Mouse (Mus musculus) forebrain, embryonic 16.5 days (tissue): ENCODE measurements at regions not wholly inside any gene's neighbourhood (a gene's known extent, or its start where the extent isn't known, plus 50 kb on each side); places are given as distances from the start of the nearest gene placed in this dataset.
A peak's percentile ranks its signal among the peaks of the same experiment; 100 is the strongest.

Source experiments
- ATAC-seq: fragments of 200-750 bp; cut with Nextera tagmentation; 2 replicates; pipeline ENCODE4 v1.8.0; 2017; ENCODE audit warnings: mild to moderate bottlenecking, moderate library complexity
- H3K27ac ChIP-seq: fragments of 300-500 bp; sonication (generic); 2 replicates; pipeline ENCODE4 v1.5.1; 2014; ENCODE audit warnings: low read length, control low read depth
- H3K27me3 ChIP-seq: fragments of 300-500 bp; sonication (generic); replicated peaks from 2 replicates; pipeline ENCODE4 v1.6.1; 2014; ENCODE audit warnings: low read length; ENCODE audit not compliant: control insufficient read depth, insufficient read depth
- H3K36me3 ChIP-seq: fragments of 300-500 bp; sonication (generic); 2 replicates; pipeline ENCODE4 v1.6.1; 2014; ENCODE audit not compliant: control insufficient read depth, insufficient read depth
- H3K4me1 ChIP-seq: fragments of 300-500 bp; sonication (generic); replicated peaks from 2 replicates; pipeline ENCODE4 v1.6.1; 2014; ENCODE audit warnings: low read length; ENCODE audit not compliant: control insufficient read depth, insufficient read depth
- H3K4me2 ChIP-seq: fragments of 300-500 bp; sonication (generic); 2 replicates; pipeline ENCODE4 v1.6.1; 2014; ENCODE audit warnings: mild to moderate bottlenecking, low read length, control low read depth
- H3K4me3 ChIP-seq: fragments of 300-500 bp; sonication (generic); replicated peaks from 2 replicates; pipeline ENCODE4 v1.5.1; 2014; ENCODE audit warnings: mild to moderate bottlenecking, low read length, control low read depth
- H3K9ac ChIP-seq: fragments of 300-500 bp; sonication (generic); replicated peaks from 2 replicates; pipeline ENCODE4 v1.6.1; 2014; ENCODE audit warnings: low read depth, low read length, control low read depth
- H3K9me3 ChIP-seq: fragments of 300-500 bp; sonication (generic); 2 replicates; pipeline ENCODE4 v1.6.1; 2016; ENCODE audit warnings: low read length; ENCODE audit not compliant: control insufficient read depth
- WGBS: fragments of 180-500 bp; shearing (Covaris S2); extraction: QIAGEN DNeasy Blood & Tissue Kit; methylation state at CpG from one replicate; pipeline ENCODE4 v1.1.7; 2014; 5-methylcytosine and 5-hydroxymethylcytosine counted together

GRCm38 (mm10) chr2:137613791-137614190 is 497.3 kb upstream of the Jag1 start:
- Histone ChIP-seq H3K36me3 (no peaks in the 10 kb centered on the region), H3K27me3 (no peaks in the 10 kb centered on the region), H3K9ac (no peak overlapping the region), H3K4me3 (no peak overlapping the region), H3K27ac (no peak overlapping the region), H3K4me1 (no peaks in the 10 kb centered on the region), H3K9me3 (no peaks in the 10 kb centered on the region), H3K4me2 (no peak overlapping the region)
- ATAC-seq = no peak
- 83% methylated on average over 2 of the region's 2 CpGs for WGBS

GRCm38 (mm10) chr2:137608506-137608905 is 492.1 kb upstream of the Jag1 start:
- Histone ChIP-seq H3K36me3 (no peaks in the 10 kb centered on the region), H3K4me1 (no peaks in the 10 kb centered on the region), H3K9me3 (no peaks in the 10 kb centered on the region), H3K4me2 (no peak overlapping the region), H3K9ac (no peak overlapping the region), H3K27me3 (no peaks in the 10 kb centered on the region), H3K4me3 (no peak overlapping the region), H3K27ac (no peak overlapping the region)
- no peak for ATAC-seq
- 88% methylated on average over 6 of the region's 6 CpGs for WGBS

- no peaks in the 10 kb centered on the region for H3K36me3 ChIP-seq
- WGBS = 91% methylated on average over 7 of the region's 7 CpGs
- no peak for ATAC-seq
- no peaks in the 10 kb centered on the region for H3K4me1 ChIP-seq
- H3K9me3 ChIP-seq = no peaks in the 10 kb centered on the region
- no peak overlapping the region for H3K4me2 ChIP-seq
- no peak overlapping the region for H3K9ac ChIP-seq
- H3K27me3 ChIP-seq = no peaks in the 10 kb centered on the region
- H3K27ac ChIP-seq = no peak overlapping the region
- no peak overlapping the region for H3K4me3 ChIP-seq
Measured at GRCm38 (mm10) chr2:137598136-137598535, 481.7 kb upstream of the Jag1 start.

GRCm38 (mm10) chr2:137594509-137594908 is 478.1 kb upstream of the Jag1 start:
- no peak overlapping the region for H3K4me2 ChIP-seq
- no peak overlapping the region for H3K27ac ChIP-seq
- no peaks in the 10 kb centered on the region for H3K36me3 ChIP-seq
- WGBS = 88% methylated on average over 4 of the region's 4 CpGs
- no peak overlapping the region for H3K4me3 ChIP-seq
- no peaks in the 10 kb centered on the region for H3K27me3 ChIP-seq
- ATAC-seq = no peak
- no peaks in the 10 kb centered on the region for H3K9me3 ChIP-seq
- no peak overlapping the region for H3K9ac ChIP-seq
- H3K4me1 ChIP-seq = no peaks in the 10 kb centered on the region

- 92% methylated on average over 1 of the region's 1 CpGs for WGBS
- Histone ChIP-seq H3K9ac (no peak overlapping the region), H3K36me3 (no peaks in the 10 kb centered on the region), H3K4me3 (no peak overlapping the region), H3K4me1 (no peaks in the 10 kb centered on the region), H3K9me3 (no peaks in the 10 kb centered on the region), H3K27ac (no peak overlapping the region), H3K27me3 (no peaks in the 10 kb centered on the region), H3K4me2 (no peak overlapping the region)
- ATAC-seq = no peak
Measured at GRCm38 (mm10) chr2:137591551-137591950, 475.1 kb upstream of the Jag1 start.

- H3K4me3 ChIP-seq = no peak overlapping the region
- no peak overlapping the region for H3K4me2 ChIP-seq
- no peaks in the 10 kb centered on the region for H3K27me3 ChIP-seq
- ATAC-seq = no peak
- no peaks in the 10 kb centered on the region for H3K4me1 ChIP-seq
- no peak overlapping the region for H3K9ac ChIP-seq
- 35% methylated on average over 2 of the region's 2 CpGs for WGBS
- H3K36me3 ChIP-seq = no peaks in the 10 kb centered on the region
- H3K9me3 ChIP-seq = no peaks in the 10 kb centered on the region
- H3K27ac ChIP-seq = no peak overlapping the region
Measured at GRCm38 (mm10) chr2:137581491-137581890, 465.0 kb upstream of the Jag1 start.

- Histone ChIP-seq H3K9ac (no peak overlapping the region), H3K9me3 (no peaks in the 10 kb centered on the region), H3K27me3 (no peaks in the 10 kb centered on the region), H3K4me1 (no peaks in the 10 kb centered on the region), H3K36me3 (no peaks in the 10 kb centered on the region), H3K27ac (no peak overlapping the region), H3K4me3 (no peak overlapping the region), H3K4me2 (no peak overlapping the region)
- WGBS = 78% methylated on average over 3 of the region's 3 CpGs
- no peak for ATAC-seq
Measured at GRCm38 (mm10) chr2:137575750-137576149, 459.3 kb upstream of the Jag1 start.

GRCm38 (mm10) chr2:137574845-137575449 is 458.5 kb upstream of the Jag1 start:
- no peaks in the 10 kb centered on the region for H3K27me3 ChIP-seq
- H3K36me3 ChIP-seq = no peaks in the 10 kb centered on the region
- H3K9ac ChIP-seq = no peak overlapping the region
- ATAC-seq = peak; percentile 28; the same call in 1 of the 2 replicates
- no peak overlapping the region for H3K27ac ChIP-seq
- no peak overlapping the region for H3K4me3 ChIP-seq
- no peak overlapping the region for H3K4me2 ChIP-seq
- whole genome bisulfite sequencing = 54% methylated on average over 4 of the region's 4 CpGs
- no peaks in the 10 kb centered on the region for H3K9me3 ChIP-seq
- no peaks in the 10 kb centered on the region for H3K4me1 ChIP-seq

GRCm38 (mm10) chr2:137571146-137571545 is 454.7 kb upstream of the Jag1 start:
- no peak overlapping the region for H3K4me2 ChIP-seq
- H3K9ac ChIP-seq = no peak overlapping the region
- H3K36me3 ChIP-seq = no peaks in the 10 kb centered on the region
- no peak overlapping the region for H3K4me3 ChIP-seq
- no peaks in the 10 kb centered on the region for H3K4me1 ChIP-seq
- no peak for ATAC-seq
- H3K27me3 ChIP-seq = no peaks in the 10 kb centered on the region
- H3K27ac ChIP-seq = no peak overlapping the region
- 95% methylated on average over 1 of the region's 1 CpGs for WGBS
- no peaks in the 10 kb centered on the region for H3K9me3 ChIP-seq

GRCm38 (mm10) chr2:137566619-137567018 is 450.2 kb upstream of the Jag1 start:
- no peak for ATAC-seq
- no peak overlapping the region for H3K9ac ChIP-seq
- H3K36me3 ChIP-seq = no peaks in the 10 kb centered on the region
- 84% methylated on average over 3 of the region's 3 CpGs for WGBS
- H3K4me2 ChIP-seq = no peak overlapping the region
- H3K4me1 ChIP-seq = no peaks in the 10 kb centered on the region
- H3K27me3 ChIP-seq = no peaks in the 10 kb centered on the region
- H3K4me3 ChIP-seq = no peak overlapping the region
- H3K9me3 ChIP-seq = no peaks in the 10 kb centered on the region
- H3K27ac ChIP-seq = no peak overlapping the region
